Comparison of ENCODE assay signal across 8 mouse cellular contexts in the genomic region with DNA sequence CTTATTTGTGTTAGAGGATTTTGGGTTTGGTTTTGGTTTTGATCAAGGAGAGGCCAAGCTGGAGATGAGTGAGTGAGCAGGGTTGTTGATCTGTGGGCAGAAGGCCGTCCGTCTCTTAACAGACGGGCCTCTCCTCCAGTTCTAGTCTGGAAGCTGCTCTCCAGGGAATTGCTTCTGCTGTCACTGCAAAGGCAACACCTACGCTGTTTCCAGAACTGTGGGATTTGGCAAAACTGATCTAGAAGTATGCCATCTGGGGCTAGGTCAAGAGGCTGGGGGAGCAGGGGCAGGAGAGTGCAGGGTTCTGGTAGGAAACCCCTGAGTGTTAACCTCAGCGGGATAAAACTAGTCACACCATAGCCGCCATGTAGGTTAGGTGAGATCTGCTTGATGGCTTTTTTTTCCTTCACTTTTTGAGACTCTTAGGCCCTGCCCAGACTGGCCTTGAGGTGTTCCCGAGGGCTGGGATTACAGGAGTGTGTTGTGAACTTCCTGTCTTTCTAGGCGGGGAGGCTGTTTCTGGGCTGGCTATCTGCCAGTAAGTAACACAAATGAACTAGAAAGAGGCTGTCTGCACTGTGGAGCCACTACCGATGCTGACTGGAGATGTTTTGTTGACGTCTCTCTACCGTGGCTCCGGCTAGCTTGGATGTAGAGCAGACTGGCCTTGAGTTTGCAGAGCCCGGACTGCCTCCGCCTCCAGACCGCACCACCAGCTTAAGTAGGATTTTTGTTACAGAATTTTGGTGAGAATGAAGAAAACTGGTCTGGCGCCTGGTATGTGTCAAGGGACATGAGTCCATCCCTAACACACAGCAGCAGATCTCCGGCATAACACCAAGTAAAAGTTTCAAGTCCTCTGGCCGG. TPM values are rescaled to one million over a fixed set of nuclear protein-coding genes. Genes with fewer than 3 reads are reported as not detected.
DNase-seq lines count a peak whose midpoint lies in the region; ATAC-seq and TF ChIP-seq lines count a peak whose summit lies in the region.

A gene (plus strand): TSS at position 547 of the 867 bp plus-strand sequence.

- TF ChIP-seq CTCF in G1E (IDR thresholded peaks at IDR 0.05; ENCODE audit: low read depth, low read length): no peak
- no peak for TF ChIP-seq CTCF in embryonic fibroblast, embryonic 13.5 days (IDR thresholded peaks at IDR 0.05; ENCODE audit: borderline replicate concordance, insufficient read depth, low read length)

- TF ChIP-seq POLR2A in embryonic fibroblast, embryonic 13.5 days (IDR thresholded peaks at IDR 0.05; ENCODE audit: low read depth, low read length): no peak

- DNase-seq in kidney, adult 11 months: no peak
- DNase-seq in G1E (ENCODE audit: low spot score): no peak
- peak; percentile 65 for DNase-seq in layer of hippocampus, adult 9-11 months
- no peak for DNase-seq in gastrocnemius, postnatal 25 days
- DNase-seq in right cerebral cortex, adult 2 months (ENCODE audit: low spot score in 2 of 2): no peak

- peak within 1 kb of the TSS; percentile 98 for H3K27ac ChIP-seq in kidney, embryonic 15.5 days
- peak within 1 kb of the TSS; percentile 62; the same call in 1 of the 2 replicates for H3K27ac ChIP-seq in embryonic fibroblast, embryonic 13.5 days (ENCODE audit: insufficient read depth, low read length)
- peak within 1 kb of the TSS; percentile 95; the same call in 1 of the 2 replicates for H3K27ac ChIP-seq in midbrain, embryonic 13.5 days

- no peak for ATAC-seq in kidney, embryonic 15.5 days (replicated peaks; ENCODE audit: low FRiP score)
- ATAC-seq in G1E (ENCODE audit: extremely low read depth, insufficient number of reproducible peaks, low FRiP score, poor library complexity, severe bottlenecking): no peak
- no peak for ATAC-seq in midbrain, embryonic 13.5 days

- 52% methylated on average over 18 of the region's 18 CpGs for WGBS in kidney, embryonic 15.5 days
- 85% methylated on average over 18 of the region's 18 CpGs for WGBS in midbrain, embryonic 13.5 days

- peaks cover 42% of the 10 kb centered on the region for H3K36me3 ChIP-seq in kidney, embryonic 15.5 days
- H3K36me3 ChIP-seq in G1E (replicated peaks): peaks cover 76% of the 10 kb centered on the region
- peaks cover 32% of the 10 kb centered on the region for H3K36me3 ChIP-seq in midbrain, embryonic 13.5 days

- no peaks in the 10 kb centered on the region for H3K27me3 ChIP-seq in kidney, embryonic 15.5 days
- H3K27me3 ChIP-seq in G1E (ENCODE audit: insufficient read depth, low read length): no peaks in the 10 kb centered on the region
- H3K27me3 ChIP-seq in midbrain, embryonic 13.5 days: no peaks in the 10 kb centered on the region

- no peaks in the 10 kb centered on the region for H3K9me3 ChIP-seq in kidney, embryonic 15.5 days (replicated peaks)
- H3K9me3 ChIP-seq in G1E (replicated peaks): no peaks in the 10 kb centered on the region
- no peaks in the 10 kb centered on the region for H3K9me3 ChIP-seq in midbrain, embryonic 13.5 days

- peak within 1 kb of the TSS; percentile 89 for H3K9ac ChIP-seq in kidney, embryonic 15.5 days
- peak within 1 kb of the TSS; percentile 86 for H3K9ac ChIP-seq in midbrain, embryonic 13.5 days (replicated peaks)

- H3K4me1 ChIP-seq in kidney, embryonic 15.5 days: peaks cover 50% of the 10 kb centered on the region
- peaks cover 57% of the 10 kb centered on the region for H3K4me1 ChIP-seq in G1E (ENCODE audit: insufficient read depth, low read depth, low read length)
- H3K4me1 ChIP-seq in embryonic fibroblast, embryonic 13.5 days (ENCODE audit: control insufficient read depth, insufficient read depth, low read length): peaks cover 4% of the 10 kb centered on the region; the same call in 1 of the 2 replicates
- H3K4me1 ChIP-seq in midbrain, embryonic 13.5 days (replicated peaks): peaks cover 33% of the 10 kb centered on the region

- peak within 1 kb of the TSS; percentile 70 for H3K4me2 ChIP-seq in kidney, embryonic 15.5 days
- H3K4me2 ChIP-seq in midbrain, embryonic 13.5 days (replicated peaks): peak within 1 kb of the TSS; percentile 96

- peak within 1 kb of the TSS; percentile 67 for H3K4me3 ChIP-seq in kidney, embryonic 15.5 days (replicated peaks)
- H3K4me3 ChIP-seq in G1E (ENCODE audit: low read depth, low read length): peak within 1 kb of the TSS; percentile 86
- H3K4me3 ChIP-seq in embryonic fibroblast, embryonic 13.5 days (ENCODE audit: insufficient read depth, low read length): peak within 1 kb of the TSS; percentile 61; the same call in 1 of the 2 replicates
- peak within 1 kb of the TSS; percentile 62 for H3K4me3 ChIP-seq in midbrain, embryonic 13.5 days (replicated peaks)

RNA-seq across cellular contexts. Expression of the gene that starts here (rescaled TPM):
- polyA plus RNA-seq in kidney, embryonic 15.5 days (2015; fragmentation: Nextera tagmentation; extraction: Ambion mirVana): 6.2 and 6.4 TPM in 2 replicates
- total RNA-seq in G1E (2014; fragmentation: Nextera tagmentation) (3.0 and 5.0 TPM in 2 replicates), G1E (2017) (3.2 TPM in 2 replicates)
- polyA plus RNA-seq in G1E (2012): 2.4 and 2.8 TPM in 2 replicates
- polyA plus RNA-seq in embryonic fibroblast, embryonic 13.5 days (2011; ENCODE audit: insufficient read length, low read depth, missing spikeins): 2.0 and 3.7 TPM in 2 replicates
- polyA plus RNA-seq in midbrain, embryonic 13.5 days (2015; fragmentation: Nextera tagmentation; extraction: Ambion mirVana): 41.6 and 43.0 TPM in 2 replicates
- 1 to 10 TPM; 1.9 to 2.3 TPM for total RNA-seq in gastrocnemius, postnatal 25 days (2021)
